Mouse (Mus musculus) gastrocnemius, adult 18-20 months (tissue): ENCODE measurements around the gene Entpd3. TPM values are rescaled to one million over a fixed set of nuclear protein-coding genes. Genes with fewer than 3 reads are reported as not detected.

Experiments
- DNase-seq: peaks from one replicate; pipeline ENCODE4 v3.0.0; 2021; ENCODE audit warnings: low spot score
- total RNA-seq, 2 experiments: library from RNA; stranded (reverse); gene quantifications; 2 replicates each; pipeline ENCODE4 v1.2.3; 2021

Entpd3 gene
- total RNA-seq, 2 experiments from 2014 or later: not detected

- DNase-seq: no peak
Measured at GRCm38 (mm10) chr9:120578701-120579100, 39.1 kb downstream of the Entpd3 start.

DNA sequence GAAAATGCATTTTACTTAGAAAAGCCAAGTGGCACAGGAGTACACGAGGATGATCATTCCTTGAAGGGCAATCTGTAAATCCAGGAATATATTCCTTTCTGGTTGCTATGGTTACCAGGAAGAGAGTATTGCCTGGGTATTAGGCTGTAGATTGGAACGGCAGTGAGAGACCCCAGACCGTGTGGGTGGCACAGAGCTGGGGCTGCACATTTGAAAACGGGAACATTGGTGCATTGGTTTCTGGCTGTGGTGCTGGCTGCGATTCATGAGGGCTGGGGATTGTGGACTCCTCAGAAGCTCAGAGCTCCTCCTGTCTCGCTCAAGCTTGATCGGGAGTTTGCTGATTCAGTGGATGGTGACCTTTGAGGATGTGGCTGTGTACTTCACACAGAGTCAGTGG, 40.2 kb downstream of the Entpd3 start:
- DNase-seq: no peak

DNA sequence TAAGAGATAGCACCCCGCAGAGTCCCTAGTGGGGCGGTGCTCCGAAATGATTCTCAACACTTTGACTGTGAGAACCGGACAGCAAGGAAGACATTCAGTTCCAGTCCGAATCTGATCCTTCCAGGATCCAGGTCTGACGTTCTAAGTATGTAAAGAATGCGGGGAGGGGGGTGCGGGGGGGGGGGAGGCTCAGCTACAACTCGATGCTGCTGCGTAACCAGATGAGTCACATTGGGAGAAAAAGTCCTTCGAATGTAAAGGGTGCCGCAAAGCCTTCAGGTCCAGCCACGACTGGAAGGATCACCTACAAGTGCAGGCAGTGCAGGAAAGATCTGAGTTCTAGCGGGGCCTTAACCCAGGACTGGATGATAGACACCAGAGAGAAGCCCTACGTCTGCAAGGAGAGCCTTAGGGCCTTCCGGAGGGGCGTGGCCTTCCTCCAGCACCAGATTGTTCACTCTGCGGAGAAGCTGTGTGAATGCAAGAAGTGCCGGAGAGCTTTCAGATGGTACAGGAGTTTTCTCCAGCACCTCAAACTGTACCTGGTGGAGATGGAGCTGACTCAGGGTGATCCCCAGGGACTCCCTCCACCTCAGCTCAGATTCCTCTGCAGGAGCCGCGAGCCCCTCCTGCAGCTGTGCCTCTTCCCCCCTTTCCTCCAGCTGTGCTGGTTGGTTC, 42.5 kb downstream of the Entpd3 start:
- DNase-seq: peak; percentile 30

GRCm38 (mm10) chr9:120582619-120583308, 43.1 kb downstream of the Entpd3 start:
- peak; percentile 91 for DNase-seq

DNA sequence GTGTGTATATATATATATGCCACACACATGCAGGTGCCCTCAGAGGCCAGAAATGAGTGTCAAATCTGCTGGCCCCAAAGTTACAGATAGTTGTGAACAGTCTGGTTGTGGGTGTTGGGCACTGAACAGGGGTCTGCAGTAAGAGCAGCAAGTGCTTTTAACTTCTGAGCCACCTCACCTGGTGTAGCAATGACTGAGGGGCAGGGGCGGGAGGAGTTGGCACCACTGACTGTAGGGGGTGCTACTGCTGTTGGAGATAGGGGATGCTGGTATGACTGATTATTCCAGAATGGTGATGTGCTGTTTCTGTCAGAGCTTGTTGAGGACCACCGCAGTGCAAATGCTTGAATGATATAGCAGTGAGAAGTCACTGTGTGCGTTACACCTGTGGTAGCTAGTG, 43.7 kb downstream of the Entpd3 start:
- DNase-seq: no peak

- DNase-seq: peak; percentile 71
Measured at GRCm38 (mm10) chr9:120586546-120586945, 46.9 kb downstream of the Entpd3 start.

DNA sequence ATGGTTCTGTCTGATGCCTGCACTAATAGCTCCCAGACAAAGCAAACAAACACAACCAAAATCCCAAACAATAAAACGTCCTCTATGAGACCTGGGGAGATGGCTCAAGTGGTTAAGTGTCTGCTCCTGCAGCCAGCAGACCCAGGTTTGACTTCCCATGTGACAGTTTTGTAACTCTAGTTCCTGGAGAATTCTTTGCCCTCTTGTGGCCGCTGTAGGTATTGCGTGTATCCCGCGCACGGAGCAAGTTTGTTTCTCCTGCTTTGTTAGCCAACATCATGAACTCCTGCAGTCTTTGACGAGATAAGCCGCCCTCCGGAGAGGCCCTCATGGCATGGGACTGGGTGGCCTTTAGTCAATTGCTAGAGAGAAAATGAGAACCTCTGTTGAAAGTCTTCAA, 51.9 kb downstream of the Entpd3 start:
- peak; percentile 72 for DNase-seq

DNA sequence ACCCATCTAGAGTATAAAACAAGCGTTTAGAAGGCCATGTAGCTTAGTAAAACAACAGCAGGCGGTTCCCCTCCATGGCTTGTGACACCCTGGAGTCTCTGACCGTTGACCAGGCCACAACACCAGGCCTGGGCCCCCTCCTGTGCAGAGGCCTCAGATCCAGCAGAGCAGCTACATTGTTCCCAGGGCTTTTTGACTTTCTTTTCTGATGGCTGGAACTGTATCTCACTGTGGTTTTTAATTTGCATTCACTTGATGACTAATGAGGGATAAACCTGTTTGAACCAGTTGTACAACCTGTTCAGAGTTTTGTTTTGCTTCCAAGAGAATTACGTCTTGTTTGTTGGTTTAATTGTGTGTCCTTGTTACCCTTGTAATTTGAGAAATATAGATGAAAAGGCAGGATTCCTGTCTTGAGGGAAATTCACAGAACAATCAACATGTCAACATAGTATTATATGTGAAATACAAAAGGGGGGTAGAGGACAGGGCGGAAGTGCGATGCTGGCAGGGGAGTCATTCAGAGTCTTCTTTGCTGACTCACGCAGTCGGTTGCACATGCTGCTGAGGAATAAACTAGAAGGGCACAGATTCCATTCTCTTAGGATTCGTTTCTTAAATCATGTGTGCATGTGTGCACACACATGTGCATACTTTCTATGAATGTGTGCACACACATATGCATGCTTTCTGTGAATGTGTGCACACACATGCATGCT, 53.9 kb downstream of the Entpd3 start:
- DNase-seq: no peak

GRCm38 (mm10) chr9:120594839-120595238, 55.2 kb downstream of the Entpd3 start:
- no peak for DNase-seq

- no peak for DNase-seq
Measured at GRCm38 (mm10) chr9:120595306-120595705, 55.7 kb downstream of the Entpd3 start.

DNA sequence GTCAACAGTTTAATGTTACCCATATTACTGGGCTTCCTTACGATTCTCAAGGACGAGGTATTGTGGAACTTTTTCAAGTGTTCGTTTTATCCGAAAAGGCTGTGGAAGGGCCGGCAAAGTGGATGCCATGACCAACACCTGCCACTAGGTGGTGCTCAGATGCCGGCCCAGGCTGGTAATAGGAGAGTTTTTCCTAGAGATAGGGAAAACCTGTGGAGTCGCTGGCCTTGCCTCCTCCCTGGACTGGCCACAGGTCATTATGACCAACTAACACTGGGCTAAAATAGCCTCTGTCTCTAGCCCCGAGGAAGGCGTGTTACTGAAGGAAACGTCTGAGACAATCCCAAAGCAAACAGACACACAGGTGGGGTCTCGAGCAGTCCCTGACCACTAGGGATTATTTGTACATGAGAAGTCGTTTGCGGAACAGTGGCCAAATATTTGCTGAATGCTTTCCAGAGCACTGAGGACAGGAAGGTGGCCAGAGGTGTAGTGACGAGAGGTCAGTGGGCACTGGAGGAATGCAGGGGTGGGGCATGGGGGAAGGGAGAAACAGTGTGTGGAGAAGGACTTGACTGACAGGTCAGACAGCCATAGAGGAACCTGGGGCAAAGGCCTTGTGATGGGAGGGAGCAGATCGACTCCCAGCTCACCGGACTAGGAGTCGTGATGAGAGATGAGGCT, 62.0 kb downstream of the Entpd3 start:
- peak; percentile 68 for DNase-seq

DNA sequence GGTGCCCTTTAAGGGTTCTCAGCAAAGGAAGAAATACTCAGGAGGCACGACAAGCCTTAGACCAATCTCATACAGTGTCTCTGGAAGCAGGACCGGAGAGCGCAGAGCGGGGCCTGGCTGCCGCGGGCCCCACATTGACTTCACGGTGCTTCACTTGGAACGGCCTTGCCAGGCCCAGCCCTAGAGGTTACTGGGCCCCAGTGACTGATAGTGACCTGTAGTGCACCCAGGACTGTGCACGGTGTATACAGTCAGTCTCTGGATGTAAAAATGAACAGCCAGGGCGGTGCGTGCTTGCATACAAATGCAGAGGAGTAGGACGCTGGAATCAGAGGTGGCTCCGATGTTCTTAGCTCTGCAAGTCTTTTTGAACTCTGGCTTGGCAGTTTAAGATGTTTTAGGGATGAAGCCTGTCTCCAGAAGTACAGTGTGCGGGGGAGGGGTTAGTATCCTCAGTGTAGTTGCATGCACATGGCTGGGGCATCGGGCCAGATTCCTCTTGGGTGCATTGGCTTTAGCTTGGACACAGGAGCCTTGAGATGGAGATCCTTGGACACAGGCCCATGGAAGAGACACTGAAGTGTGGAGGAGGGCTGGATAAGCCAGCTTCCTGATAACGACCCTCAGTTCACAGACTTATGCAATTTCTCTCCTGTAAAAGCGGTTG, 62.7 kb downstream of the Entpd3 start:
- peak; percentile 9 for DNase-seq

- peak; percentile 88 for DNase-seq
Measured at GRCm38 (mm10) chr9:120602839-120603511, 63.4 kb downstream of the Entpd3 start.

- no peak for DNase-seq
Measured at GRCm38 (mm10) chr9:120603512-120603908, 63.9 kb downstream of the Entpd3 start.

DNA sequence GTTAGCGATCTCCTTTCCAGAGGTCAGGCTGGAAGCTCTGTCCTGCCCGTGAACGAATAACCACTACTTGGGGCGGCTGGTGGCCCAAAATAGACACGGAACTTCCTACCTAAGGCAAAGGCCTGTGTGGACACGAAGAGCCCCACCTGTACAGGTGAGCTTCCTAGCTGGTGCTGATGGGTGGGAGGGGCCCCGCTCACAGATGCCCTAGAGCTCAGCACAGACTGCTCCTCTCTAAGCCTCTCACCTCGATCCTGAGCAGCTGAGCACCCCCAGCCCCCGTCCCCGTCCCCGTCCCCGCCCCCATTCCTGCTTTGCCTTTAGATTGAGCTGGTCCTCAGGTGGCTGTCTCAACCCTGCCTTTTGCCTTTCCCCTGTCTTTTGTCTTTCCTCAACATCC, 64.3 kb downstream of the Entpd3 start:
- no peak for DNase-seq

GRCm38 (mm10) chr9:120611055-120611454, 71.4 kb downstream of the Entpd3 start:
- no peak for DNase-seq

- no peak for DNase-seq
Measured at GRCm38 (mm10) chr9:120614059-120614458, 74.4 kb downstream of the Entpd3 start.
